Mouse (Mus musculus) frontal cortex, postnatal 10 days (tissue): ENCODE data around the gene Neurl1a.
"Not testable (repeated sequence)": the region's sequence is repeated elsewhere in the genome, so short reads cannot be mapped to it uniquely, and the experiment has no call there.

Source experiments
- DNase-seq, 2 experiments: peaks; one replicate each; pipeline ENCODE4 v3.0.0; 2022; ENCODE audit warnings: low spot score in 2 of 2, mixed read lengths in 1 of 2

The Neurl1a gene

DNA sequence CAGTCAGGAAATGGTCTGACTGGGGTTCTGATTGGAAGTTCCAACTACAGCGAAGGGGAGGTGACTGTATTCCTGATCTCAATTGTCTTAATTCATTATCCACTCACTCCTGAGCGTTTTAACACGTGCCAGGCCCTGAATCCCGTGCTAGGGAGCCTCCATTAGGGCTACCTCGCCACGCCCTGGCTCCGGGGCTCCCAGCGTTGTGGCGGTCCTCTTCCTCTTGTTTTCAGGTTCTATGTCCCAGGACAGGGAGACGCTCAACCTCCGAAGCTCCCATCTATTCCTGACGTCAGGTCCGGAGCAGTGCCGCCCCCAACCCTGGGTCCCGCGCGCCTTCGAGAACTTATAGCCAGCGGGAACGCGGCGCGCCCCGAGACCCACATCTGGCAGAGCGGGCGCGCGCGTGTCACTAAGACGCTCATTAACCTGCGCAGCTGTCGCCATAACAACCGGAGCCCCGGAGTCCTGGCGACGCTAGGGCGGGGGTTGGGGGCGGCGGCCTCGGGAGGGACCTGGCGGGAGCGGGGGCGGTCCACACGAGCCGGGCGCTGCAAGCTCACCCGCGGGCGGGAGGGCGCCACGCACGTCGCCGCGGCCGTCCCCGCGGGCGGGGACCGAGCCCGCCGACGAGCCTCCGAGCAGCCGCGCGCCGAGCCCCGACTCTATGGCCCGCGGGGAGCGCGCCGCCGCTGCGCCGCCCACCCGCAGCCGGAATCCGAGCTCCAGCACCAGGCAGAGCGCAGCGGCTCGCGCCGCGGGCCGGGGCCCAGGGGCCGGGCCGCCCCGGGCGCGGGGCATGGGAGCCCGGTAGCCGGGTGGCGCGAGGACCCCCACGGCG is at the start of gene Neurl1a:
Neurl1a (plus strand) TSS at position 390 of the 841 bp plus-strand sequence.
- peak; percentile 53 to 67 for DNase-seq

DNA sequence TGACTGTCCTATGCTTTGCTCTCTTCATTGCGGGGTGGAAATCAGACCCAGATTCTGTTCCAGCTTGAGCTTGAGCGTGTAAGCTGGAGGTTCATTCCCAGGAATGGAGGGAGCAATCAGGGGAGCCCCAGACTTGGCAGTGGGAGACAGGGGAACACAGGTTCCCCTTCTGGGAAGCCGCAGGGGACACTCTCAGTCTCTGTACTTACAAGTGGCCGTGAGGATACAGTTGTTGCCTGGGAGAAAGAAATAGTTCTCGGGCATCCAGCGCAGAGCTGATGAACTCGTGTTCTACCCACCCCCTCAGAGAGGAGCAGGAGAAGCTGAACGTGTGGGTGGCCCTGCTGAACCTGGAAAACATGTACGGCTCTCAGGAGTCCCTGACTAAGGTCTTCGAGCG is 49.8 kb upstream of the Neurl1a start:
- DNase-seq, result no peak

DNA sequence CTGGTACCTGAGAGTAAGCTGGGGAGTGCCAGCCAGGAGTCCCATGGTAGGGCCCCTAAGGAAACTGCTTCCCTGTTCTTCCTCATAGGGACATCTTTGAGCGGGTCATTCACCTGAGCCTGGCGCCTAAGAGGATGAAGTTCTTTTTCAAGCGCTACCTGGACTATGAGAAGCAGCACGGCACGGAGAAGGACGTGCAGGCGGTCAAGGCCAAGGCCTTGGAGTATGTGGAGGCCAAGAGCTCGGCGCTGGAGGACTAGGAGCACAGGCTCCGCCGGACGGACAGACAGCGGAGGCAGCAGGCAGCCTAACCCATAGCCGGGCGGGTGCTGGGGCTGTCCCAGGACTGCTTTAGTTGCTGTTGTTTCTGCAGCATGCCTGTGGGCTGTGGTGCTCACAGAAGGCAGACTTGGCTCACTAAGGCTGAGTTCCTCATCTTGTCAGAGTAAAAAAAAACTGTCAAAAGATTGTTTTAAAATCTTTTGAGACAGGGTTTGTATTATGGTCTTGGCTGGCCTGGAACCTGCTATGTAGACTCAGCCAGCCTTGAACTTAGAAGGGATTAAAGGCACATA is 48.0 kb upstream of the Neurl1a start:
- DNase-seq, result no peak

GRCm38 (mm10) chr19:47133161-47133560 is 45.5 kb upstream of the Neurl1a start:
- DNase-seq, result no peak

- no peak for DNase-seq
These were observed 43.1 kb upstream of the Neurl1a start for GRCm38 (mm10) chr19:47135568-47135967.

GRCm38 (mm10) chr19:47136170-47136569 is 42.5 kb upstream of the Neurl1a start:
- DNase-seq, result no peak

GRCm38 (mm10) chr19:47137051-47137581 is 41.5 kb upstream of the Neurl1a start:
- no peak for DNase-seq

- peak; percentile 36 to 40 for DNase-seq
These were observed 40.7 kb upstream of the Neurl1a start, which contains the start of gene Calhm2 for GRCm38 (mm10) chr19:47137771-47138421. Gene Calhm2, minus strand, starts transcription at chr19:47138294.

GRCm38 (mm10) chr19:47139611-47140010 is 39.0 kb upstream of the Neurl1a start:
- DNase-seq, result not testable (repeated sequence)

GRCm38 (mm10) chr19:47142438-47142837 is 36.2 kb upstream of the Neurl1a start:
- DNase-seq, result no peak

DNA sequence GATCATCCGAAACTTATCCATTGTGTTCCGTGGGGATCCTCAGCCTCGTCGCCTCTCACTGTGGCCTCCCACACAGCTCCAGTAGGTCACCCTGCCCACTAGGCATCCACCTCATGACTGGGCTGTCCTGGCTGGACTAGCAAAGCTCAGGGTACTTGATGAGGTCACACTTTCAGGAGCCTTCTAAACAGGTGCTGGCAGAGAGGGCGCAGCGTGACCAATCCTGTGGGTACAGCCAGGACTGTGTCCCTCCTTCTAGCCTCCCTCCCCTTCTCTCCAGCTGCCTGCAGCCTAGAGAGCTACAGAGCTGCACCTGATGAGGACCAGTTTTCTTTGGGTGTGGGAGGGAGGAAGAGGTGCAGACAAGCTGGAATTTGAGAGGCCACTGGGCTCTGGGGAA is 34.5 kb upstream of the Neurl1a start, which contains the start of gene Calhm1:
Calhm1 (minus strand) TSS at position 101 of the 400 bp plus-strand sequence.
- DNase-seq, result no peak

DNA sequence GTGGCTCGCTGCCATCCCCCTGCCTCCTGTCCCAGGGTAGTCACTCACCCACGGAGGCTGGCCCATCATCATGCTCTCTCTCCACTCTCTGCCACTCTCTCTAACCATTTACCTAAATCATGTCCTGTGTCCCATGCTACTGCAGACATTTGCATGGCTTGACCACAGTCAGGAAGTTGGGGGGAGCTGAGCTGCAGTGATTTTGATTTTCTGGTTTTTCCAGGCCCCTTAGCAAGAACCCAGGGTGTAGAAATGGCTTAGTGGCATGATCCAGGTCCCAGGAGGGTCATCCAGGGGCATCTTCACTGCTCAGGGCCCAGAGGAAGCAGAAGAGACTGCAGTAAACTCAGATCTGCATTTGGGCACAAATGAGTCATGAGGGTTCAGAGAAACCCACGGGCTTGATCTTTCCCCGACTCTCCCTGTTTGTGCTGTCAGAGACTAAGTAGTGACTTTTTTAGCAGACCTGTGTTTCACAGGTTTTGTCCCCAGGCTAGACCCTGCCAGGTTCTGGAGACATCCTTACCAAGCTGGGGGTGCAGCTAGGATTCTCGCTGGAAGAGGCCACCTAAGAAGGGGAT is 30.3 kb upstream of the Neurl1a start:
- DNase-seq, result no peak

DNA sequence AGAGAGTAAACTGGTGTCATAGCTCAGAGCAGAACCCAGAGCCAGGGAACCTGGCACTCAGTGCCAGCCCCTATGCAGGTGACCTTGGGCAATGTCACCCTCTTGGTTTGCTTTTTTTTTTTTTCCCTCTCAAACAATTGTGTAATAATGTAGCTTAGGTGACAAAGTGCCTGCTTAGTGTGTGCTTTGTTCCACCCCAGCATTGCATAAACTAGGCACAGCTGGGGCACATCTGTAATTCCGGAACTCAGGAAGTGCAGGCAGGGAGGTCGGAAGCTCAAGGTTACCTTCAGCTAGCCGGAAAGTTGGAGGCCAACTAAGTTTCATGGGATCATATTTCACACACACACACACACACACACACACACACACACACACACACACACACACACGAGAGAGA is 28.8 kb upstream of the Neurl1a start:
- no peak for DNase-seq

GRCm38 (mm10) chr19:47151332-47152061 is 27.1 kb upstream of the Neurl1a start:
- DNase-seq, result no peak

DNA sequence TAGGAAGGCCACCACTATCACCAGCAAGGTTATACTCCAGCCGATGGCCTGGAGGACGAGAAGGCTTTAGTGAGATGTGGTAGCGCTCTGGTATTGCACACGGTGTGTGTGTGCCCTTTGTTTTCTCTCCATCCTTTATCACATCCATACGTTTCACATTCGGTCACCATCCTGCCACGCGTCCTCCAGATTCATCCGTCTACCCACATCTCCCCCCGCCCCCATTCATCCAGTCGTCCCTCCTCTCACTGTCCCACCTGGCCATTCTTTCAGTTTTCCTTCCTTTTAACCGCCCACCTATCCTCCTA is 26.6 kb upstream of the Neurl1a start:
- no peak for DNase-seq

- no peak for DNase-seq
These were observed 24.9 kb upstream of the Neurl1a start for GRCm38 (mm10) chr19:47153767-47154166.

DNA sequence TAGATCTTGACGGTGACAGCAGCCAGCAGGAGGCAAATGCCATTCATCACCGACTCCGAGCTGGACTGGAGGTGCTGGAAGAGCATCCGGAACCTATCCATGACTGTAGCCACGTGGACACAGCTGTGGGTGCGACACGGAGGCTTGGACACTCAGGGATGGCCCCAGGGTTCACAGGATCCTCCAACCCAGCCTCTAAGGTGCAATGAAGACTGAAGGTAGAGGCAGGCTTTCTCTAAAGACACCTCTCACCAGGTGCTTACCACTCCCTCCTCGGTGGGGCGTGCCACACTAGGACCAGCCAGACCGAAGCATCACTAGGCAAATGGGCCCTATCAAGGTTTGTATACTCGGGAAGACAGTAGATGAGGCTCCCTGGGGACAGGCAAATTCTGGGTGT is 21.0 kb upstream of the Neurl1a start, which contains the start of gene Calhm3:
Calhm3 (minus strand) TSS at position 101 of the 400 bp plus-strand sequence.
- DNase-seq, result no peak

DNA sequence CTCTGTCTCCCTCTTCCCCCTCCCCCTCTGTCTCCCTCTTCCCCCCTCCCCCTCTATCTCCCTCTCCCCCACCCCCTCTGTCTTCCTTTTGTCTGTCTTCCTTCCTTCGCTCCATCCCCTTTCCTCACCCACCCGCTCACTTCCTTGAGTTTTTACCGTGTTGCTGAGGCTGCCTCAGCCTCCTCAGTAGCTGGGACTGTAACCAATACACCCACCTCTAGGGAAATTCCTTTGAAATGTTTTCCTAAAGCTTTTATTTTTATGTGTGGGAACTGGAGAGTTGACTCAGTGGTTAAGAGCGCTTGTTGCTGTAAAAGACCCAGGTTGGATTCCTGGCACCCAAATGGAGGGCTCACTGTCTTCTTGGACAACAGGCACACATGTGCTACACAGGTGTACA is 17.0 kb upstream of the Neurl1a start:
- DNase-seq, result no peak

GRCm38 (mm10) chr19:47163176-47163744 is 15.4 kb upstream of the Neurl1a start:
- DNase-seq, result no peak

- no peak for DNase-seq
These were observed 11.9 kb upstream of the Neurl1a start for GRCm38 (mm10) chr19:47166758-47167157.

GRCm38 (mm10) chr19:47167617-47168214 is 10.9 kb upstream of the Neurl1a start:
- no peak for DNase-seq
